Mouse (Mus musculus) CD4-positive helper T cell, adult 2 months (primary cell): ENCODE measurements around the gene Tmem217.
A peak's percentile ranks its signal among the peaks of the same experiment; 100 is the strongest.

Experiments
- DNase-seq: peaks from one replicate; pipeline ENCODE4 v3.0.0-alpha.2; 2012; ENCODE audit warnings: low read depth, missing footprints, low spot score

The Tmem217 gene

DNA sequence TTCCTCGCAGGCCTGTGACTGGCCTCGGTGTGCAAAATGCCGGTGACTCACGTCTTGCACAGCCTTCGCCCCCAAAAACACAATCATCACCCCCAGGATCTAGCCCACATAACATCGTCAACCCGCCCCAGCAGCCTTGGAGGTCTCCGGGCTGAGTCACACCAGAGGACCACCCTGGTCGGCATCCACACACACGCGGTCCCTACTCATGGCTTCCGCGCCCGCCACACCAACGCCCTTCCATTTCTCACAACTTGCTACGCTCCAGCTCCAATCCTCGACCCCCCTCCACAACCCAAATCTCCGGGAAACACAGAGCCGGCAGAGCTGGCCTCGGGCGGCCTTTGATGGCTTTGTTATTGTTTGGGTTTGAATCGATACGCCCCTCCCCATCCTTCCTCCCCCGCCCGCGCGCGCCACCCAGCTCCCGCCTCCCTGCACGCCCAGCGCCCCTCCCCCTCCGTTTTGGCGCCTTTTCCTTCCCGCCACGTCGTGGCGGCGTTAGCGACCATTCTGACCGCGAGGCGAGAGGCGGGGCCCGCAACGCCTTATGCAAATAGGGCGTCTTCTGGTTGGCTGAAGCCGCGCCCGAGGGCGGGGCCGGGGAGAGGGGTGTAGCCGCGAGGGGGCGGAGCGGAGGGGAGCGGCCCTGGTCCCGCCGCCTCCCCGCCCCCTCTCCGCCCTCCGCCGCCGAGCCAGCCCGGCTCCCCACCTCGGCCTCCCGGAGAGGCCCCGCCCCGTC, 62.0 kb downstream of the Tmem217 start:
- DNase-seq: peak; percentile 100

DNA sequence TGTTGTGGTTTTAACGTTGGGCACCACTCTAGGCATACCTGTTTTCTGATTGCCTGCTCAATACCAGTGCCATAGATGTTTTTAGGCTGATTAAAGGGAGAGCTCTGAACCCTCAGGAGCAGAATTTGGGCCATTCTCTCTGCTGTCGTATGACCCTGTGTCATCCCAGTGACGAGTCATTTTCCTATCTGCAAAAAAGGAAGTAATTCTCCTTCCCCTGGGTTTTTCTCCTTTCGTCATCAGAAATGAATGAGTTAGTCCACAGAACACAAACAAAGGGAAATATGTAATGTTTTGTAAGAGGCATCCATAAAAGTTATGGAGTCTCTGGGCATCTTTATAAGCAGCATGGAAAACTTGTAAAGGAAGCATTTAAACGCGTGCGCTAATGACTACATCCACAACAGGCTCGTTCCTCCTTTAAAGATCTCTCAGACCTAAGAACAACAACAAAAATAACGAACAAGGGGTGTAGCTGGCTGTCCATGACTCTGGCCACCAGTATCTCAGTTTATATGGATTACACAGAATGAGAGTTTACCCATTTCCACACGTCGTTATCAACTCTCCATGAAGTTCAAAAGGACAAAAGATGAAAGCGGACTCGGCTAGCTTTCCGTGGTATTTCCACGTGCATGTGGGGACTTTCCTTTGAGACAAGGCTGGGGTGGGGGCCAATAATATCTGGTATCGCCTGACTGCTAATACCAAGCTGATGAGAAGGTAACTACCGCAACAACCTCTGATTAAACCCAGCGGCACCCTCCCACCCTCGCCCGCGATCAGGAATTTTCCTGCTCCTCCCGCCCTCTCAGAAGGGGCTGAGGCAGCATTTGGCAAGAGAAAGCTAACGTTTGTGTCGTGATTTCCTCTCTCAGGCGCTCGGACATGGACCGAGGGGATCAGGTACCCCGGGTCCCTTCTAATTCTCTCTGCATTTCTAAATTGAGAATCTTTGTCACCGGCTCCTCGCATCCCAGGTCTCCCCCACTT, 62.9 kb downstream of the Tmem217 start:
- peak; percentile 83 for DNase-seq

DNA sequence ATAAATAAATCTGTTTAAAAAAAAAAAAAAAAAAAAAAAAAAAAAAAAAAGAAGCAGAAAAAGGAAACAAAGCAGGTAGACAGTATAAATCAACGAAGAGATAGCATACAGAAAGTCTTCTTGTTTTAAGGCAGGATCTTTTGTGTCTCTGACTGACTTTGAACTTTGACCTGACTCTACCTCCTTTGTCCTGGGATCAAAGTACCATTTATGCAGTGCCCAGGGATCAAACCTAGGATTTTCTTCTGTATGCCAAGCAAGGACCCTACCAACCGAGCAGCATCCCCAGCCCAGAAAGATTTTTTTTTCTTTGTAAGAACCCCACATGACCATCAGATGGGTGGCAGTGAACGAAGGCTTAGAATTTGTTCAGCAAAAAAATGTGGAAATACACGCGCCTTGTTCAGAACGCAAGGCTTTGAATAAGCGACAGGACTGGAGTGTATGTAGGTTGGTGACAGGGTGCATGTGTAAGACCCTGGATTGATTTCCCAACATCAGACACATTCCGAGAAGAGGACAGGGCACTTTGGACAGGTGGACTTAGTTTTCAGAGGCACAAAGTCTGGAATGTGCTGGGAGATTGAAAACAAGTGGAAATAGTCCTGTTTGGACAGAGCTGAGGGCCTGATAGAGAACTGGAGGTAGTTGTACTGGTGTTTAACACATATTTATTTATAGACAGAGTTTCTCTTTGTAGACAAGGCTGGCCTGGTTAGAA, 63.8 kb downstream of the Tmem217 start:
- DNase-seq: no peak

DNA sequence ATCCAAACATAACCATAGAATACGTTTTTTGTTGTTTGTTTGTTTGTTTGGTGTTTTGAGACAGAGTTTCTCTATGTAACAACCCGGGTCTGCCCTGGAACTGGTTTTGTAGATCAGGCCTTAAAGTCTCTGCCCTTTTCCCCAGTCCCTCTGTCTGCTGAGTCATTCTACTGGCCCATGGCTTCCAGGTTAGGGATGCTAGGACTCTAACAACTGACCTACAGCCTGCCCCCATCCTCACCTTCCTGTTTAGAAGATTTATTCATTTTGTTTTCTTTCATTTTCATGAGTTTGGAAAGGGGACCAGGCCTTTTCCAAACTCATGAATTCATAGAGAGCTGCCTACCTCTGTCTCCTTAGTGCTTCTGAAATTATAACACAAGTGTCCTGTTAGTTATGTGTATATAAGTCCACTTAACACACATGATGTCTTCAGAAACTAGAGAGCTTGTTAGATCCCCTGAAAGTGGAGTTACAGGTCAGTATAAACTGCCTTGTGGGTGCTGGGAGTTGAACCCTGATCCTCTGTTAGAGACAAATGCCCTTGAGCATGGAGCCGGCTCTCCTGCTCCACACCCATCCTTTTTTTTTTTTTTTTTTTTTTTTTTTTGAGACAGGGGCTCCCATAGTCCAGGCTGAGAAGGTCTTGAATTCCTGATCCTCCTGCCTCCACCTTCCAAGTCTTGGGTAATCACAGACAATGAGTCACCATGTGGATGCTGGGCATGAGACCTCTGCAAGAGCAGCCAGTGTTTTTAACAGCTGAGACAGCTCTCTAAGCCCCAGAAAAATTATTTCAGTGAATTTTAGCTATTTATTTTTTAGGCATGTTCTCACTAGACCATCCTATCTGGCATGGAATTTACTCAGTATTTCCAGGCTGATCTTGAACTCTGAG, 66.6 kb downstream of the Tmem217 start:
- DNase-seq: no peak

DNA sequence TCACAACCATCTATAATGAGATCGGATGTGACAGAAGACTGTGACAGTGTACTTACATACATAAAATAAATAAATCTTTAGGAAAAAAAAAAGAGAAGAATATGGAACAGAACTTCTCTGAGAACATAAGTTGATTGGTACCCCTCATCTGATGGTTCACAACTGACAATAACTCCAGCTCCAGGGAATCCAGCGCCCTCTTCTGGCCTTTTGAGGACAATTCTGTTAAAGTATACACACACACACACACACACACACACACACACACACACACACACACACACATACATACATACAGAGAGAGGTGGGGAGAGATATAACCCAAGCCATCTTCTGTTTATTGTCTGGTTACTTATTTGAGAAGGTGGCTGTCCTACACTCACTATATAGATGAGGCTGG, 67.8 kb downstream of the Tmem217 start:
- DNase-seq: no peak

DNA sequence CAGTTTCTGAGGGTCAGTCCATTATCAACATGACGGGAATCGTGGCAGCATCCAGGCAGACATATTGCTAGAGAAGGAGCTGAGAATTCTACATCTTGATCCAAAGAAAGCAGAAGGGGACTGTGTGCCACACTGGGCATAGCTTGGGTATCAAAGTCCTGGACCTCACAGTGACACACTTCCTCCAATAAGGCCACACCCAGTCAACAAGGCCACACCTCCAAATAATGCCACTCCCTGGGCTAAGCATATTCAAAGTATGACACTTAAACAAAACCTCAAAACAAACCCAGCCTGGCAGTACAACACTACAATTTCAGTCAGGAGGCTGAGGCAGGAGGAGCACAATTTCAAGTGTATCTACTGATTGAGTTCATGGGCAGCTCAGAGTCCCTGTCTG, 68.9 kb downstream of the Tmem217 start:
- no peak for DNase-seq

DNA sequence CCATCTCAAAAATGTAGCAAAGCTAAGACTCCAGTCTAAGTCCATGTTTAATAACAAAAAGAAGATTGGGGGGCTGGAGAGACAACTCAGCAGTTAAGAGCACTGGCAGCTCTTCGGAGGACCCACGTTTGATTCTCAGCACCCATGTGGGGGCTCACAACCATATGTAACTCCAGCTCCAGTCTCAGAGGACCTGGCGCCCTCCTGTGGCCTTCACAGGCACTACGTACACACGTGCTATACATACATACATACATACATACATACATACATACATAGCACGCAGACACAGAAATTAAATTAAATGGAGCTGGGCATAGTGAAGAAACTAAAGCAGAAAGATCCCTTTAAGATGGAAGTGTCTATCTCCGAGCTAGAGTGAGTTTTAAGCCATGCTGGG, 69.6 kb downstream of the Tmem217 start:
- no peak for DNase-seq

DNA sequence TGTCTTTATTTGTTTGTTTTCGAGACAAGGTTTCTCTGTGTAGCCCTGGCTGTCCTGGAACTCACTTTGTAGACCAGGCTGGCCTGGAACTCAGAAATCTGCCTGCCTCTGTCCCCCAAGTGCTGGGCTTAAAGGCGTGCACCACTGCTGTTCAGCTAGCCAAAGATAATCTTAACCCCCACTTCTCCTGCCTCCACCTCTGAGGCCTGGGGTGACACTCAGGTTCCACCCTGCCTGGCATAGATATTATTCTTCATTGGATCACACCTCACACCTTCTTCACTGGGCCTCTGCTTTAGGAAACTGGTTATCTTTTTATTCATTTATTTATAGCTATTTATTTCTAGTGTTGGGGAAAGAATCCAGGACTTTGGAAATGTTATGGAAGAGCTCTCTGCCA, 71.9 kb downstream of the Tmem217 start:
- no peak for DNase-seq

DNA sequence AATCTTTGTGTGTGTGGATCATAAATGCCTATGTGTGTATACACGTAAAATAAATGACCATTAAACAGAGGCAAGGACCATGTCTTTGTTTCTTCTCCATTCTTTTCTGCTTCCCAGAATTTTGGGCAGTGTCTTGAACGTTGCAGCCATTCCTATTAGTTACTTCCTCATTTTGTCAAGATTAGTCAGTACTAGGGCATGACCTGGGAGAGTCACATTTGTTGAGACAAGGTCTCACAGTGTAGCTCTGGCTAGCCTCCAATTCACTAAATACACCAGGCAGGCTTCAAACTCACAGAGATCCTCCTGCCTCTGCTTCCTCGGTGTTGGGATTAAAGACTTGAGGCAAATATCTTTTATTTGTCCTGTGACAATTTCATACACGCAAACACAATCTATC, 73.9 kb downstream of the Tmem217 start:
- DNase-seq: no peak

DNA sequence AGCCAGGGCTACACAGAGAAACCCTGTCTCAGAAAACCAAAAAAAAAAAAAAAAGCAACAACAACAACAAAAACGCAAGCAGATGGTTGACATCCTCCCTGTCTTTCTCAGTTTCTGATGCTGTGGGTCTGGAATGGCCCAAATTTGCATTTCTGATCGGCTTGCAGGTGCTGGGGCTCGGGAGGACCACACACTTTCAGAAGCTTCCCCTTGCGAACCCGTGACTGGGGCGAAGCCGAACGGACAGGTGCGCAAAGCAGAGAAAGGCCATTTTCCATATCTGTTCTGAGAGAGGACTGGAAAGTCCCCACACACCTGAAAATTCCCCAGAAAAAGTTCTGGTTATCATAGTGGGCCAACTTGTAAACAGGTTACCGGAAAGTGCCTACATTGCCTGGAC, 74.8 kb downstream of the Tmem217 start:
- DNase-seq: no peak

DNA sequence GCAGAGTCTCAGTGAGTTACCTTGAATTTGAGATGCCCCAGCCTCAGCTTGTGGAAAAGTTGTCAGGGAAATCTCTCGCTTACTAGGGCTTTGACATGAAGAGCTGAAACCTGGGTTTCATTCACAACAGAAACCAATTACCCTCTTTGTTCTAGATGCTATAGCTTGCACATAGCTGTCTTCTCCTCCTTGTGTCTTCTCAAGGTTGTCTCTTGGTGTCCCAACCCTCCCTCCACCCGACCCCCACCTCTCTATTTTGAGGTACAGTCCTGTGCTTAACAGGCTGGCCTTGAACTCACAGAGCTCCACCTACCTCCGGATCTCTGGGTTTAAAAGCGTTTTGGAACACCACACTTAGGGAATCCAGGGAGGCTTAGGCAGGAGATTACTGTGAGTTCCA, 75.7 kb downstream of the Tmem217 start:
- no peak for DNase-seq
